Mouse (Mus musculus) urinary bladder, postnatal 25 days (tissue): ENCODE measurements around the gene Gcsam.

Experiments
- DNase-seq: peaks from one replicate; pipeline ENCODE4 v3.0.0; 2022; ENCODE audit warnings: low spot score

Gene Gcsam

DNA sequence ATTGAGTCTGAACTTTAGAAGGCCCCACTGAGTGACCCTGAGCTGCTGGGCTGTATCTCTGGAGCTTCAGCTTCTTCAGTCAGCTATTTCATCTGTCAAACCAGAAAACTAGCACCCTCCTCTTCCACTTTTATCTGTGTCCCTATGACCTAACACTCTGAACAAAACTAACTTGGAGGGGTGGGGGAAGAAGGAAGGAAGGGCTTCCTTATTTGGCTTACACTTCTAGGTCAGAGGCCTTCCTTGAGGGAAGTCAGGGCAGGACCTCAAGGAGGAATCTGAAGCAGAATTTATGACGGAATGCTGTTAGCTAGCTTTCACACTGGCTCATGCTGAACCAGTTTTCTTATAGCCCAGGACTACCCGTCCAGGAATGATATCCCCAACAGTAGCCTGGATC, 41.3 kb downstream of the Gcsam start:
- no peak for DNase-seq

DNA sequence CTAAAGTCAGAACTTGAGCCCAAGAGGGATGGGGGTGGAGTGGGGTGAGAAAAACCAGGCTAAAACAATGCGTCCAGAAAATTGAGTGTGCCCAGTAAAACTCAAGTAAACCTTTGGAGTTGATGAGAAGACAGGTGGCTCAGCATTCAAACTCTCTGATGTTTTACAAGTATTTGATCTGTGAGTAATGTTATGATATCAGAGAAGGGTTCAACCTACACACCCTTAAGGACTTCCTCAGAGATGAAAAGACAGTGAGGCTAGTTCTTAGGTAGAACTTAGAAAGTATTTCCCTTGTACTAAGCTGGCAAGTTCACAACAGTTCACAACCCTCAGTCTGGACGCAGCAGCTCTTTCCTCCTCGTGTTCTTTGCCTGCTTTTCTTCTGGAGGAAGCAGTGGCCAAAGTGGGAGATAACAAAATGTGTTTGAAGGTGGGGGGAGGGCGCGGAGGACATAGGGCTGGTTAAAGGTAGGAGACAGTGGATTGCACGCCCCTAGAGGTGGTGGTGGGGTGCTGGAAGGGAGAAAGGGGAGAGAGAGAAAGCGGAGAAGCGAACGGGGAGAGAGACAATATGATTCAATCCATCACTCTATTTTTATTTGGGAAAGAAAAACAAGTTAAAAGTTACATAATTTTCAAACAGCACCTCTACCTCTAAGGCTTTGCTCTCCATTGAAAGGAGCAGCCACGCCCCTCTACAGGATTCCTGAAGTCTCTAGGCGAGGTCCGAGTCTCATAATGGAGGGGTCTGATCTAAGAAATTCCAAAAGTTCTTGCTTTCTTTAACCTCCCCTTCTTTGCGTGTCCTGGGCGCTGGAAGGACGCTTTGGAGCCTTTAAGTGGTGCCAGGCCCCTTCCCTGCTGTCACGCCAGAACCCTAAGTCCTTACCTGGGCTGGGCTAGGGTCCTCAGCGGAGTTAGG, 43.1 kb downstream of the Gcsam start:
- DNase-seq = no peak

DNA sequence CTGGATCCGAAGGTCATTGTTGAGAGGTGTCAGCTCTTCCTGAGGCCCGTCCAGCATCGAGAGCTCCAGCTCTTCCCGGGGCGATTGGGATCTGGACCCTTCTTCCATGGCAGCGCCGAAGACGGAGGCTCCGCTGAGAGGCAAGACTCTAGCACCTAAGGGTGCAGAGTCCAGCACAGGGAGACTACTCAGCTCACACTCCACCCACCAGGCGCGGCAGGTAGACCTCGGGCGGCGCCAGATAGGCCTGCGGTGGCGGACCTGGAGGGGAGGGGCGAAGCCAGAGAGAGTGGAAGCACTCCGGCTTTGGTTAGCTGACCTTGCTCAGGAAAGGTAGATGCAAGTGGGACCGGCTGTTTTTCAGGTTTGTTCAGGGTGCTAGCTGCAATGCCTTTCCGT, 43.8 kb downstream of the Gcsam start, which contains the start of gene BC016579:
Gene BC016579 (minus strand): TSS at position 135 of the 399 bp plus-strand sequence.
- peak; percentile 15 for DNase-seq

GRCm38 (mm10) chr16:45654465-45654864, 44.3 kb downstream of the Gcsam start:
- DNase-seq = no peak

GRCm38 (mm10) chr16:45657574-45658159, 47.5 kb downstream of the Gcsam start:
- no peak for DNase-seq

DNA sequence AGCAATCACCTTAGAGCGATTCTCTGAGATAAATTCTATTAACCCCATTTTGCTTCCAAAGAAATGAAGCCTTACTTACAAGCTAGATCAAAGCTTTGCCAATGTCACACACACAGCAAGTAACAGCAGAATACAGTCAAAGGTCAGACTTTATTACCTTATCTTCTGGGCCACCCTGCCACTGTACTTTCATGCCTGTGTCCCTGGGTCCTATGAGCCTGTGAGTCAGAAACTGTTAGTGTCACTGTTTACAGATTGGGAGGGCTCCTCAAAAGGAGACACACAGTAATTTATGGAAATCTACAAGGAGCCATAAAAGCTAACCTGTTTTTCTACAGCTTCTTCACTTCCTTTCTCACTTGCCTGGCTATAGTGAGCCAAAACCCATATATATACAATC, 48.1 kb downstream of the Gcsam start:
- DNase-seq = no peak

- DNase-seq = no peak
These were observed 49.4 kb downstream of the Gcsam start for GRCm38 (mm10) chr16:45659596-45659995.

DNA sequence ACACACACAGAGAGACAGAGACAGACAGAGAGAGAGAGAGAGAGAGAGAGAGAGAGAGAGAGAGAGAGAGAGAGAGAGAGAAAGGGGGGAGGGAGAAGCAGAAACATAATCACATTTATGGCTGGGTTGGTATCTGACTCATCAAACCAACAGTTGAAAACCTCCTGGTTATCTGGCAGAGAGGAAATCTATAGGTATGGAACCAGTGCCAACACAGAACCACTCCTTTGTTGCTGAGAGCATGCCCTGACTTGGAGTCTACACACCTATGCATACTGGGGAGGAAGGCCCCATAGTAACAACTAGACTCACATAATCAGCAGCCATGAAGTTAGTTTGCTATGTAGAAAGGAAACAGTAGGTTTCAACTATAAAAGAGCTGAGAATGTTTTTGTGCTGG, 52.2 kb downstream of the Gcsam start:
- no peak for DNase-seq

- no peak for DNase-seq
These were observed 56.0 kb downstream of the Gcsam start for GRCm38 (mm10) chr16:45666136-45666535.

- no peak for DNase-seq
These were observed 58.0 kb downstream of the Gcsam start for GRCm38 (mm10) chr16:45668178-45668577.

DNA sequence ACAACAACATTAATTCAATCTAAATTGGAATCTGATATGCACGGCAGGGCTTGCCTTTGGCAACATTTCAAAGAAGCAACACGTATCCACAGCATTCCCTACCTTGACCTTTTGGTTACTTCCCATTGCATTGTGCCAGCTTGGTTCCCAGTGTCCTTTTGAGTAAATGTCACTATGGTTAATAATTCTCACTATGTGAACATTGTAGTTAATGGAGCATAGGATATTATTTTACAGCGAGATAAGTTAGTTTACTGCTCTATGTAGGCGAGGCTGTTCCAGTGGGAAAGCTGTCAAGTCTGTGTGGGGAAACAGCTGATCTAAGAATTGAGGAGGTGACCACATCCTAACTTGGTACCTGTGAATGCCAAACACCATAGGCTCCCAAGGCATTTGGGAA, 59.8 kb downstream of the Gcsam start:
- DNase-seq = no peak
